Mouse (Mus musculus): ENCODE results near the gene Csnk2a2. TPM values are rescaled to one million over a fixed set of nuclear protein-coding genes. Genes with fewer than 3 reads are reported as not detected.
A peak's percentile ranks its signal among the peaks of the same experiment; 100 is the strongest.

The Csnk2a2 gene
- polyA plus RNA-seq, 1 experiment from 2014 or later = 4.9 TPM

DNA sequence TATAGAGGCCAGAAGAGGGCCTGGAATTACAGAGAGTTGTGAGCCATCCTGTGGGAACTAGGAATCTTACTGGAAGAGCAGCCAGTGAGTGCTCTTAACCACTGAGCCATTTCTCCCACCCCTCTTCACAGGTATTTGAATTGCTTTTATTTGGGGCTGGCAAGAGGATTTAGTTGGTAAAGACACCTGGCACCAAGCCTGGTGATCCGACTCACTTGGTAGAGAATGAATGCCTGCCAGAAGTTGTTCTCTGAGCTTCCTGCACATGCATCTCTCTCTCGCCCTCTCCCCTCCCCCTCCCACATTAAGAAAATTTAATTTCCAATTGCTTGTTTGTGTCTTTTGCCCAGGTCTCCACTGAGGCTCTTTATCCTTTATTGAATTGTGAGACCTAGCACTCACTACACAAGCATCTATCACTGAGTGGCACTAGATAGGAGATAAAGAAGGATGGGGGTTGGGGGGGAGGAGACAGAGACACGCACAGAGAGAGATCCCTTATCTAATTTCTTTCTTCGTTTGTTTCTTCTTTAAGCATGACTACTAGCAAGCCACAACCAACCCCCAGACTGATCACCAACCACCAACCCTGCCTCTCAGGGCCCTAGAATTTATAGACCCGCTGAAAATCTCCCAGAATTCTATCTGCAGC, 52.4 kb downstream of the Csnk2a2 start:
- Histone ChIP-seq H3K36me3 (no peaks in the 10 kb centered on the region), H3K9me3 (replicated peaks) (no peaks in the 10 kb centered on the region), H3K4me2 (no peak overlapping the region), H3K27ac (no peak overlapping the region), H3K4me1 (replicated peaks) (peaks cover 65% of the 10 kb centered on the region), H3K27me3 (no peaks in the 10 kb centered on the region), H3K4me3 (replicated peaks) (no peak overlapping the region), H3K9ac (no peak overlapping the region)
- ATAC-seq (ENCODE audit: low read depth) (no peak), DNase-seq (no peak)
- 34% methylated on average over 5 of the region's 5 CpGs for WGBS (ENCODE audit: insufficient replicate concordance)

DNA sequence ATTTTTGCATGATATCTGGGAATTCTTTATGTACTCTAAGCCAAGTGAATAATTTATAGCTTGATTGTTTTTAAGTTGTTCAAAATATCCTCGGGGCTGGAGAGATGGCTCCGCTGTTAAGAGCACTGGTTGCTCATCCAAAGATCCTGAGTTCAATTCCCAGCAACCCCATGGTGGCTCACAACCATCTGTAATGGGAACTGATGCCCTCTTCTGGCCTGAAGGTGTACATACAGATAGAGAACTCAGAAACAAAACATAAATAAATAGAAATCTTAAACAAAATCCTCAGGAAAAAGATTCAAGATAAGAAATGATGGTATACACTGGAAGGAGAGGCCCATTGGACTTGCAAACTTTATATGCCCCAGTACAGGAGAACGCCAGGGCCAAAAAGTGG, 53.9 kb downstream of the Csnk2a2 start:
- H3K4me2 ChIP-seq = no peak overlapping the region
- ATAC-seq (ENCODE audit: low read depth) = no peak
- no peak for DNase-seq
- H3K9ac ChIP-seq = no peak overlapping the region
- no peak overlapping the region for H3K4me3 ChIP-seq (replicated peaks)
- H3K27me3 ChIP-seq = no peaks in the 10 kb centered on the region
- peaks cover 63% of the 10 kb centered on the region for H3K4me1 ChIP-seq (replicated peaks)
- H3K9me3 ChIP-seq (replicated peaks) = no peaks in the 10 kb centered on the region
- H3K27ac ChIP-seq = no peak overlapping the region
- WGBS (ENCODE audit: insufficient replicate concordance) = 79% methylated on average over 3 of the region's 3 CpGs
- no peaks in the 10 kb centered on the region for H3K36me3 ChIP-seq

DNA sequence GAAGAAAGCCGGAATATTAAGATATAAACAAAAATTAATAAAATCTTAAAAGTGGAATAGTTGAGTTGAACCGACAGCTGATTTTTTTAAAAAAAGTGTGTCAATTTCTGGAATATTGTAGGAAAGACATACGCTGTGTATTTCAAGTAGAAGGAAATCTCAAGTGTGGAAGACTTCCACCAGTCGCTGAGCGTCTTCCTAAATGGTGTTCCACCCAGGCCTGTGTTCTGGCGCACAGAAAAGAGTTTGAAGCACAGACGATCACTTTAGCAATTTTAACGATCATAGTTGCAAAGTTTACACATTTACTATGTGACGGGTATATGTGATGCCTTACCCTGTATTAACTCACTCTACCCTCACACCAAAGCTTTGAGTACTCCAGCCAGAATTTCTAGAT, 54.4 kb downstream of the Csnk2a2 start:
- Histone ChIP-seq H3K4me1 (replicated peaks) (peaks cover 62% of the 10 kb centered on the region), H3K4me3 (replicated peaks) (peak overlapping the region; percentile 90; the same call in 1 of the 2 replicates), H3K9me3 (replicated peaks) (no peaks in the 10 kb centered on the region), H3K9ac (no peak overlapping the region), H3K36me3 (no peaks in the 10 kb centered on the region), H3K27me3 (no peaks in the 10 kb centered on the region), H3K27ac (no peak overlapping the region), H3K4me2 (peak overlapping the region; percentile 95)
- WGBS (ENCODE audit: insufficient replicate concordance) = 89% methylated on average over 9 of the region's 9 CpGs
- no peak for DNase-seq
- ATAC-seq (ENCODE audit: low read depth) = no peak

DNA sequence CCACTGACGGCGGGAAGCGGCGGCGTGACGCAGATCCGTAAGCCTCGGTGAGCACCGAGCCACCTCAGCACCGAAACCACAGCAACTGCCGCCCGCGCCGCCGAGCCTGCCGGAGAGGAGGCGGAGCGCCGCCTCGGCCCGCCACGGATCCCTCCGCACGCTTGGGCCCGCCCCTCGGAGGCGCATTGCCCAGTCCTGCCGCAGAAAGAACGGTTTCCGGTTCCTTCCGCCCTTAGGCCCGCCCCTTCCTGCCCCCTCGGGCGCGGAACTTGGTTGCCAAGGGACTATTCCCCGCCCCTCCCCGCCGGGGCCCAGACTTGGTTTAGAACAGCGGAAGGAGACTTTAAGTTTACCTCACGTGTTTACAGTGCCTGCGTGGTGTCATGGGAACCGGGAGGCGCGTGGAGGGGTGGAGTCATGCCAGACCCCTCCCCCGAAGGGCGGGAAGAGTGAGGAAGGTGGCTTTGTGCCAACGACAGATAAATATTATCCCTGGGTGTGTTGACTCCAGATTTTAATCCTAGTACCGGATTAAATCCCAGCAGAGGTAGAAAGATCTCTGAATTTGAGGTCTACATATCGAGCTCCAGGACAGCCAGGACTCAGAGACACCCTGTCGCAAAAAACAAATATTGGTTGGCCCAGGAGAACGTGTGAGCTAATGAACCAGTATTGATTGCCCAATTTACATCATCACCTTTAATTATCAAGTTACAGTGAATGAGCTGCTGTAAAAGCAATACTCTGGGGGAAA, 55.0 kb downstream of the Csnk2a2 start, which contains the start of gene Cfap20:
Cfap20 (minus strand) TSS at position 184 of the 754 bp plus-strand sequence.
- Histone ChIP-seq H3K4me2 (peak within 1 kb of the TSS; percentile 95), H3K4me3 (replicated peaks) (peak within 1 kb of the TSS; percentile 90), H3K27me3 (no peaks in the 10 kb centered on the region), H3K9ac (peak within 1 kb of the TSS; percentile 88), H3K4me1 (replicated peaks) (peaks cover 61% of the 10 kb centered on the region), H3K9me3 (replicated peaks) (no peaks in the 10 kb centered on the region), H3K27ac (peak within 1 kb of the TSS; percentile 88), H3K36me3 (no peaks in the 10 kb centered on the region)
- 1% methylated on average over 51 of the region's 51 CpGs for WGBS (ENCODE audit: insufficient replicate concordance)
- ATAC-seq (ENCODE audit: low read depth) (peak; percentile 96), DNase-seq (peak; percentile 99)

DNA sequence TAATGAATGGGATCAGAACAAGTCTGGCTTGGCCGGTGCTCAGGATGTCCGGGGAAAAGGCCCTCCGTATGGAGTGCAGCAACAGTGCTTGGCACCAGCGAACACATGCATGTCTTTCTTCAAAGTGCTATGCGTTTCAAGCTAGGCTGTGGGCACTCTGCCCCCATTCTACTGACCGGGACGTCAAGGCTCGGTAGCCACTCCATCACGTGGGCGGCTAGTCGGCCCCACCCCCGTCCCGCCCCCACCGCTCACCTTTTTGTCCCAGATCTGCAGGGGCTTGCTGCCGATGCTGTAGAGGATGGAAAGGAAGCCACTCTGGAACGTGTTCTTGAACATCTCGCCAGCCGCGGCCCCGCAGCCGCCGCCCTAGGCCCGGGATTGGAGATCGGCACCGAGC, 55.6 kb downstream of the Csnk2a2 start:
- ATAC-seq (ENCODE audit: low read depth) = peak; percentile 41; the same call in 1 of the 2 replicates
- no peak for DNase-seq
- H3K4me1 ChIP-seq (replicated peaks) = peaks cover 61% of the 10 kb centered on the region

GRCm38 (mm10) chr8:95433124-95433523, 56.7 kb downstream of the Csnk2a2 start:
- ATAC-seq (ENCODE audit: low read depth) = no peak
- Histone ChIP-seq H3K27me3 (no peaks in the 10 kb centered on the region), H3K4me2 (peak overlapping the region; percentile 95), H3K27ac (no peak overlapping the region), H3K4me1 (replicated peaks) (peaks cover 67% of the 10 kb centered on the region), H3K4me3 (replicated peaks) (peak overlapping the region; percentile 90), H3K9ac (peak overlapping the region; percentile 88), H3K9me3 (replicated peaks) (no peaks in the 10 kb centered on the region), H3K36me3 (no peaks in the 10 kb centered on the region)
- DNase-seq = no peak
- 84% methylated on average over 4 of the region's 4 CpGs for WGBS (ENCODE audit: insufficient replicate concordance)

More for the DNA sequence above, 55.6 kb downstream of the Csnk2a2 start:
- H3K9me3 ChIP-seq (replicated peaks) = no peaks in the 10 kb centered on the region
- peak overlapping the region; percentile 95 for H3K4me2 ChIP-seq
- under 1% methylated on average over 25 of the region's 25 CpGs for WGBS (ENCODE audit: insufficient replicate concordance)
- no peaks in the 10 kb centered on the region for H3K36me3 ChIP-seq
- peak overlapping the region; percentile 88 for H3K9ac ChIP-seq
- peak overlapping the region; percentile 90 for H3K4me3 ChIP-seq (replicated peaks)
- H3K27me3 ChIP-seq = no peaks in the 10 kb centered on the region
- H3K27ac ChIP-seq = peak overlapping the region; percentile 88

DNA sequence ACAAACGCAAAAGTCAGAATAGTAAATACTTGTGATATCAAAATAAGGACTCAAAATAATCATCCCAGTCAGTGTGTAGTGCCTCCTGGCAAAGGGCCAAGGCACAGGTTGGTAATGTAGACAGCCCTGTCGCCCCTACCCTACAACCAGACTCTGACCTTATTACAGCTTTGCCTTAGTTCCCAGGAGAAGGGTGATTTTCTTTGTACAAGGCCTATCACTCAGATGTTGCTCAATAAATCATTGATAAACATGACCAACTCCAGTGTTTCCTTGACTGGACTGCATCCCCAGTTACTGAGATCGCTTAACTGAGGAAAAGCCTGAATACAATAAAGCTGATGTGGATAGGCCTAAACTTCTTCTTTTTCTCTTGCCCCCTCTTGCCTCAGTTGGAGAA, 57.4 kb downstream of the Csnk2a2 start:
- no peaks in the 10 kb centered on the region for H3K36me3 ChIP-seq
- no peak overlapping the region for H3K9ac ChIP-seq
- no peak overlapping the region for H3K4me3 ChIP-seq (replicated peaks)
- 70% methylated on average over 3 of the region's 3 CpGs for WGBS (ENCODE audit: insufficient replicate concordance)
- no peaks in the 10 kb centered on the region for H3K27me3 ChIP-seq
- H3K4me1 ChIP-seq (replicated peaks) = peaks cover 71% of the 10 kb centered on the region
- no peaks in the 10 kb centered on the region for H3K9me3 ChIP-seq (replicated peaks)
- DNase-seq (no peak), ATAC-seq (ENCODE audit: low read depth) (no peak)
- no peak overlapping the region for H3K27ac ChIP-seq
- peak overlapping the region; percentile 95; the same call in 1 of the 2 replicates for H3K4me2 ChIP-seq

DNA sequence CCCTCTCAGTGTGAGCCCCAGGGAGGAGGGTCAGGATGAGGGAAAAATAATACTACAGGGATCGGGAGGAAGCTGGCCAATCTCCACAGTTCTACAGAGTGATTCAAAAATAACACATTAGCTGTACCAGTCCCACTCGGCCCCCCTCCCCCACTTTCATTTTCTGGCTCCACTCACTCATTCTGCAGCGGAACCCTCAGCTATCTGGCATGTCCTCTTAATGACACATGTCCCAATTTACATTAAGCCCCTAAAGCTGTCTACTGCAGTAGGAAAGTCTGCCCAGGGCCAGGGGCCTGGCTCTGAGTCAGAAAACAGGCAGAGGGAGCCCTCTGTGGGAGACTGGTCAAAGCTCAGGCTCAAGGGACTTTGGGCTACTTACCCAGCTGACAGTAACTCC, 59.9 kb downstream of the Csnk2a2 start:
- Histone ChIP-seq H3K4me1 (replicated peaks) (peaks cover 87% of the 10 kb centered on the region), H3K9me3 (replicated peaks) (no peaks in the 10 kb centered on the region), H3K4me3 (replicated peaks) (no peak overlapping the region), H3K27me3 (no peaks in the 10 kb centered on the region), H3K27ac (no peak overlapping the region), H3K36me3 (no peaks in the 10 kb centered on the region), H3K4me2 (no peak overlapping the region), H3K9ac (no peak overlapping the region)
- no peak for ATAC-seq (ENCODE audit: low read depth)
- DNase-seq = no peak
- 63% methylated on average over 3 of the region's 3 CpGs for WGBS (ENCODE audit: insufficient replicate concordance)

- H3K27ac ChIP-seq = peak overlapping the region; percentile 61
- no peaks in the 10 kb centered on the region for H3K27me3 ChIP-seq
- peak overlapping the region; percentile 45 for H3K4me2 ChIP-seq
- 0 out of 2 replicates have a peak, but pooled peaks have one; percentile 34 for ATAC-seq (ENCODE audit: low read depth)
- 18% methylated on average over 12 of the region's 12 CpGs for WGBS (ENCODE audit: insufficient replicate concordance)
- no peaks in the 10 kb centered on the region for H3K9me3 ChIP-seq (replicated peaks)
- peak; percentile 41 for DNase-seq
- H3K4me1 ChIP-seq (replicated peaks) = peaks cover 80% of the 10 kb centered on the region
- peak overlapping the region; percentile 22; the same call in 1 of the 2 replicates for H3K9ac ChIP-seq
- H3K36me3 ChIP-seq = peaks cover 2% of the 10 kb centered on the region
- peak overlapping the region; percentile 18 for H3K4me3 ChIP-seq (replicated peaks)
Observed at GRCm38 (mm10) chr8:95427594-95428535, 62.0 kb downstream of the Csnk2a2 start.

DNA sequence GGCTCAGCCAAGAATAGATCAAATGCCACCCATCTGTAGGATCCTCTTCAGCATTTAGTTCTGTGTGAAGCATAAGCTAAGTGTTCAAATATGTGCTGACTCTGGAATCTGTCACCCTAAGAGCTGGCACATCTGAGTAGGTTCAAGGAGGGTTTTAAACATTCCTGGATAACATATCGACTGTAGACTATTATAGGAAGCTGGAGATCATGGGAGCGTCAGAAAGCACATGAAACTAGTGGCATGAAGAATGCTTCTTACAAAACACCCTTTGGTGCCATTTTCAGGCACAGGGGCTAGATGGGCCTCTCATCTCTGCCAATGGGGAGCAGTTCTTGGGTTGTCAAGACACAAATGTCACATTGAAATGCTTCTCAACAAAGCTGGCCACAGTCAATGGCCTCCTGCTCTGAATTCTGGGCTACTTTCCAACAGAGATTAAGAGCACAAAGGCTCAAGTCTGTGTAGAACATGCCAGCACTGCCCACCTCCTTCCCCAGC, 63.0 kb downstream of the Csnk2a2 start:
- peaks cover 70% of the 10 kb centered on the region for H3K4me1 ChIP-seq (replicated peaks)
- H3K4me2 ChIP-seq = no peak overlapping the region
- DNase-seq (no peak), ATAC-seq (ENCODE audit: low read depth) (no peak)
- no peak overlapping the region for H3K9ac ChIP-seq
- peaks cover 10% of the 10 kb centered on the region for H3K36me3 ChIP-seq
- no peaks in the 10 kb centered on the region for H3K27me3 ChIP-seq
- H3K9me3 ChIP-seq (replicated peaks) = no peaks in the 10 kb centered on the region
- WGBS (ENCODE audit: insufficient replicate concordance) = 65% methylated on average over 2 of the region's 2 CpGs
- H3K4me3 ChIP-seq (replicated peaks) = no peak overlapping the region
- peak overlapping the region; percentile 30; the same call in 1 of the 2 replicates for H3K27ac ChIP-seq
